Mouse (Mus musculus): Measurements from ENCODE around the gene Med14. TPM values are rescaled to one million over a fixed set of nuclear protein-coding genes. Genes with fewer than 3 reads are reported as not detected.

Med14 gene
- polyA plus RNA-seq, 1 experiment = 51.3 TPM

- no peak overlapping the region for H3K4me3 ChIP-seq (ENCODE audit: insufficient read depth, low read length)
- H3K27ac ChIP-seq (ENCODE audit: insufficient read depth, low read length) = no peak overlapping the region
- TF ChIP-seq CTCF (IDR thresholded peaks at IDR 0.05; ENCODE audit: borderline replicate concordance, insufficient read depth, low read length) = no peak
- no peak for TF ChIP-seq POLR2A (IDR thresholded peaks at IDR 0.05; ENCODE audit: low read depth, low read length)
- H3K4me1 ChIP-seq (ENCODE audit: control insufficient read depth, insufficient read depth, low read length) = no peaks in the 10 kb centered on the region
These were observed 75.8 kb downstream of the Med14 start for GRCm38 (mm10) chrX:12686071-12686470.

- TF ChIP-seq POLR2A (IDR thresholded peaks at IDR 0.05; ENCODE audit: low read depth, low read length) = no peak
- TF ChIP-seq CTCF (IDR thresholded peaks at IDR 0.05; ENCODE audit: borderline replicate concordance, insufficient read depth, low read length) = no peak
- Histone ChIP-seq H3K4me1 (ENCODE audit: control insufficient read depth, insufficient read depth, low read length) (no peaks in the 10 kb centered on the region), H3K27ac (ENCODE audit: insufficient read depth, low read length) (no peak overlapping the region), H3K4me3 (ENCODE audit: insufficient read depth, low read length) (no peak overlapping the region)
These were observed 84.5 kb downstream of the Med14 start for GRCm38 (mm10) chrX:12677396-12677795.

- TF ChIP-seq CTCF (IDR thresholded peaks at IDR 0.05; ENCODE audit: borderline replicate concordance, insufficient read depth, low read length) = no peak
- peak; percentile 55 for TF ChIP-seq POLR2A (IDR thresholded peaks at IDR 0.05; ENCODE audit: low read depth, low read length)
- Histone ChIP-seq H3K4me3 (ENCODE audit: insufficient read depth, low read length) (peak within 1 kb of the TSS; percentile 66), H3K27ac (ENCODE audit: insufficient read depth, low read length) (peak within 1 kb of the TSS; percentile 71), H3K4me1 (ENCODE audit: control insufficient read depth, insufficient read depth, low read length) (no peaks in the 10 kb centered on the region)
These were observed 88.7 kb downstream of the Med14 start, which contains the start of gene 1810030O07Rik for GRCm38 (mm10) chrX:12673054-12673775. Gene 1810030O07Rik (minus strand): TSS chrX:12673668.

- Histone ChIP-seq H3K4me1 (ENCODE audit: control insufficient read depth, insufficient read depth, low read length) (no peaks in the 10 kb centered on the region), H3K27ac (ENCODE audit: insufficient read depth, low read length) (no peak overlapping the region), H3K4me3 (ENCODE audit: insufficient read depth, low read length) (no peak overlapping the region)
- TF ChIP-seq CTCF (IDR thresholded peaks at IDR 0.05; ENCODE audit: borderline replicate concordance, insufficient read depth, low read length) (no peak), POLR2A (IDR thresholded peaks at IDR 0.05; ENCODE audit: low read depth, low read length) (no peak)
These were observed 108.0 kb downstream of the Med14 start for GRCm38 (mm10) chrX:12653879-12654278.

GRCm38 (mm10) chrX:12651906-12652305, 110.0 kb downstream of the Med14 start:
- no peak for TF ChIP-seq POLR2A (IDR thresholded peaks at IDR 0.05; ENCODE audit: low read depth, low read length)
- Histone ChIP-seq H3K4me1 (ENCODE audit: control insufficient read depth, insufficient read depth, low read length) (no peaks in the 10 kb centered on the region), H3K27ac (ENCODE audit: insufficient read depth, low read length) (no peak overlapping the region), H3K4me3 (ENCODE audit: insufficient read depth, low read length) (no peak overlapping the region)

- no peak overlapping the region for H3K4me3 ChIP-seq (ENCODE audit: insufficient read depth, low read length)
- H3K27ac ChIP-seq (ENCODE audit: insufficient read depth, low read length) = no peak overlapping the region
- H3K4me1 ChIP-seq (ENCODE audit: control insufficient read depth, insufficient read depth, low read length) = no peaks in the 10 kb centered on the region
- no peak for TF ChIP-seq POLR2A (IDR thresholded peaks at IDR 0.05; ENCODE audit: low read depth, low read length)
- no peak for TF ChIP-seq CTCF (IDR thresholded peaks at IDR 0.05; ENCODE audit: borderline replicate concordance, insufficient read depth, low read length)
These were observed 116.2 kb downstream of the Med14 start for GRCm38 (mm10) chrX:12645531-12646304.

- Histone ChIP-seq H3K4me3 (ENCODE audit: insufficient read depth, low read length) (no peak overlapping the region), H3K4me1 (ENCODE audit: control insufficient read depth, insufficient read depth, low read length) (no peaks in the 10 kb centered on the region), H3K27ac (ENCODE audit: insufficient read depth, low read length) (no peak overlapping the region)
- TF ChIP-seq CTCF (IDR thresholded peaks at IDR 0.05; ENCODE audit: borderline replicate concordance, insufficient read depth, low read length) (no peak), POLR2A (IDR thresholded peaks at IDR 0.05; ENCODE audit: low read depth, low read length) (no peak)
These were observed 116.9 kb downstream of the Med14 start for GRCm38 (mm10) chrX:12644976-12645375.

Other genes with a start within 250 kb of the Med14 start
- gene Atp6ap2, start 174.3 kb downstream of the Med14 start, polyA plus RNA-seq (2011; ENCODE audit: insufficient read length, low read depth, missing spikeins) = 65.4 and 77.7 TPM in 2 replicates
- 26.6 and 27.5 TPM in 2 replicates for gene 1810030O07Rik, start 88.4 kb downstream of the Med14 start, polyA plus RNA-seq (2011; ENCODE audit: insufficient read length, low read depth, missing spikeins)

Data from embryonic fibroblast, embryonic 13.5 days (primary cell).